Mouse (Mus musculus): Measurements from ENCODE around the gene Gm49380. TPM values are rescaled to one million over a fixed set of nuclear protein-coding genes. Genes with fewer than 3 reads are reported as not detected.
"Not testable (repeated sequence)": the region's sequence is repeated elsewhere in the genome, so short reads cannot be mapped to it uniquely, and the experiment has no call there.

Gene Gm49380
- polyA plus RNA-seq, 1 experiment from 2014 or later: 0.11 TPM

GRCm38 (mm10) chr9:44115599-44115998 lies 2.3 kb upstream of the Gm49380 start:
- no peak overlapping the region for H3K4me3 ChIP-seq (replicated peaks; ENCODE audit: low read depth, low read length)
- no peaks in the 10 kb centered on the region for H3K4me1 ChIP-seq (ENCODE audit: control insufficient read depth, insufficient read depth, low read length)
- no peak overlapping the region for H3K9ac ChIP-seq (replicated peaks; ENCODE audit: low read length)
- no peaks in the 10 kb centered on the region for H3K9me3 ChIP-seq (ENCODE audit: control insufficient read depth, low read length)
- no peaks in the 10 kb centered on the region for H3K27me3 ChIP-seq (ENCODE audit: control insufficient read depth, insufficient read depth, low read length)
- ATAC-seq (ENCODE audit: low FRiP score, low TSS enrichment): no peak
- no peak overlapping the region for H3K4me2 ChIP-seq (ENCODE audit: low read length)
- H3K36me3 ChIP-seq (ENCODE audit: control insufficient read depth, insufficient read depth, low read length): no peaks in the 10 kb centered on the region
- 93% methylated on average over 9 of the region's 9 CpGs for WGBS
- H3K27ac ChIP-seq (replicated peaks; ENCODE audit: low read depth, low read length): no peak overlapping the region
- DNase-seq: no peak

- H3K9me3 ChIP-seq (ENCODE audit: control insufficient read depth, low read length): no peaks in the 10 kb centered on the region
- H3K4me3 ChIP-seq (replicated peaks; ENCODE audit: low read depth, low read length): no peak overlapping the region
- H3K4me1 ChIP-seq (ENCODE audit: control insufficient read depth, insufficient read depth, low read length): peaks cover 3% of the 10 kb centered on the region
- no peak overlapping the region for H3K4me2 ChIP-seq (ENCODE audit: low read length)
- no peak overlapping the region for H3K27ac ChIP-seq (replicated peaks; ENCODE audit: low read depth, low read length)
- no peaks in the 10 kb centered on the region for H3K36me3 ChIP-seq (ENCODE audit: control insufficient read depth, insufficient read depth, low read length)
- WGBS: 89% methylated on average over 2 of the region's 2 CpGs
- no peaks in the 10 kb centered on the region for H3K27me3 ChIP-seq (ENCODE audit: control insufficient read depth, insufficient read depth, low read length)
- no peak for ATAC-seq (ENCODE audit: low FRiP score, low TSS enrichment)
- H3K9ac ChIP-seq (replicated peaks; ENCODE audit: low read length): no peak overlapping the region
- DNase-seq: no peak
Observed at GRCm38 (mm10) chr9:44114453-44114852, 1.2 kb upstream of the Gm49380 start.

GRCm38 (mm10) chr9:44111909-44112308 lies 1.4 kb downstream of the Gm49380 start:
- H3K4me1 ChIP-seq (ENCODE audit: control insufficient read depth, insufficient read depth, low read length): peaks cover 26% of the 10 kb centered on the region
- H3K4me2 ChIP-seq (ENCODE audit: low read length); DNase-seq; H3K36me3 ChIP-seq (ENCODE audit: control insufficient read depth, insufficient read depth, low read length); H3K27ac ChIP-seq (replicated peaks; ENCODE audit: low read depth, low read length); H3K4me3 ChIP-seq (replicated peaks; ENCODE audit: low read depth, low read length); H3K9ac ChIP-seq (replicated peaks; ENCODE audit: low read length); H3K27me3 ChIP-seq (ENCODE audit: control insufficient read depth, insufficient read depth, low read length); H3K9me3 ChIP-seq (ENCODE audit: control insufficient read depth, low read length); ATAC-seq (ENCODE audit: low FRiP score, low TSS enrichment): not testable (repeated sequence)
- 70% methylated on average over 10 of the region's 12 CpGs for WGBS

GRCm38 (mm10) chr9:44109360-44110095 lies 3.8 kb downstream of the Gm49380 start:
- Histone ChIP-seq H3K27ac (replicated peaks; ENCODE audit: low read depth, low read length) (no peak overlapping the region), H3K4me3 (replicated peaks; ENCODE audit: low read depth, low read length) (0 out of 2 replicates have a peak overlapping the region, but pooled peaks have one; percentile 5), H3K36me3 (ENCODE audit: control insufficient read depth, insufficient read depth, low read length) (peaks cover 5% of the 10 kb centered on the region), H3K4me2 (ENCODE audit: low read length) (peak overlapping the region; percentile 21), H3K27me3 (ENCODE audit: control insufficient read depth, insufficient read depth, low read length) (no peaks in the 10 kb centered on the region), H3K9ac (replicated peaks; ENCODE audit: low read length) (0 out of 2 replicates have a peak overlapping the region, but pooled peaks have one; percentile 6), H3K9me3 (ENCODE audit: control insufficient read depth, low read length) (no peaks in the 10 kb centered on the region), H3K4me1 (ENCODE audit: control insufficient read depth, insufficient read depth, low read length) (peaks cover 26% of the 10 kb centered on the region)
- 38% methylated on average over 9 of the region's 9 CpGs for WGBS
- DNase-seq (peak; percentile 86), ATAC-seq (ENCODE audit: low FRiP score, low TSS enrichment) (no peak)

- no peak for DNase-seq
- WGBS: 80% methylated on average over 31 of the region's 31 CpGs
- Histone ChIP-seq H3K4me3 (replicated peaks; ENCODE audit: low read depth, low read length) (no peak overlapping the region), H3K27me3 (ENCODE audit: control insufficient read depth, insufficient read depth, low read length) (no peaks in the 10 kb centered on the region), H3K9me3 (ENCODE audit: control insufficient read depth, low read length) (no peaks in the 10 kb centered on the region), H3K27ac (replicated peaks; ENCODE audit: low read depth, low read length) (no peak overlapping the region), H3K36me3 (ENCODE audit: control insufficient read depth, insufficient read depth, low read length) (peaks cover 5% of the 10 kb centered on the region), H3K4me1 (ENCODE audit: control insufficient read depth, insufficient read depth, low read length) (peaks cover 26% of the 10 kb centered on the region), H3K9ac (replicated peaks; ENCODE audit: low read length) (0 out of 2 replicates have a peak overlapping the region, but pooled peaks have one; percentile 6), H3K4me2 (ENCODE audit: low read length) (peak overlapping the region; percentile 44)
- ATAC-seq (ENCODE audit: low FRiP score, low TSS enrichment): no peak
Observed at GRCm38 (mm10) chr9:44108269-44109055, 4.8 kb downstream of the Gm49380 start.

- WGBS: 22% methylated on average over 25 of the region's 25 CpGs
- Histone ChIP-seq H3K4me3 (replicated peaks; ENCODE audit: low read depth, low read length) (0 out of 2 replicates have a peak overlapping the region, but pooled peaks have one; percentile 1), H3K4me1 (ENCODE audit: control insufficient read depth, insufficient read depth, low read length) (peaks cover 26% of the 10 kb centered on the region), H3K9ac (replicated peaks; ENCODE audit: low read length) (0 out of 2 replicates have a peak overlapping the region, but pooled peaks have one; percentile 20), H3K27ac (replicated peaks; ENCODE audit: low read depth, low read length) (no peak overlapping the region; the same call in 1 of the 2 replicates), H3K27me3 (ENCODE audit: control insufficient read depth, insufficient read depth, low read length) (no peaks in the 10 kb centered on the region), H3K4me2 (ENCODE audit: low read length) (peak overlapping the region; percentile 44), H3K36me3 (ENCODE audit: control insufficient read depth, insufficient read depth, low read length) (peaks cover 5% of the 10 kb centered on the region), H3K9me3 (ENCODE audit: control insufficient read depth, low read length) (no peaks in the 10 kb centered on the region)
- DNase-seq (peak; percentile 65), ATAC-seq (ENCODE audit: low FRiP score, low TSS enrichment) (peak; percentile 28)
Observed at GRCm38 (mm10) chr9:44107557-44108179, 5.6 kb downstream of the Gm49380 start.

- peak within 1 kb of the TSS; percentile 44 for H3K4me2 ChIP-seq (ENCODE audit: low read length)
- peaks cover 26% of the 10 kb centered on the region for H3K4me1 ChIP-seq (ENCODE audit: control insufficient read depth, insufficient read depth, low read length)
- peak within 1 kb of the TSS; percentile 0 for H3K27ac ChIP-seq (replicated peaks; ENCODE audit: low read depth, low read length)
- peak; percentile 66 for DNase-seq
- ATAC-seq (ENCODE audit: low FRiP score, low TSS enrichment): peak; percentile 34; the same call in 1 of the 2 replicates
- 11% methylated on average over 8 of the region's 8 CpGs for WGBS
- H3K36me3 ChIP-seq (ENCODE audit: control insufficient read depth, insufficient read depth, low read length): peaks cover 5% of the 10 kb centered on the region
- 0 out of 2 replicates have a peak within 1 kb of the TSS, but pooled peaks have one; percentile 1 for H3K4me3 ChIP-seq (replicated peaks; ENCODE audit: low read depth, low read length)
- H3K9ac ChIP-seq (replicated peaks; ENCODE audit: low read length): 0 out of 2 replicates have a peak within 1 kb of the TSS, but pooled peaks have one; percentile 20
- no peaks in the 10 kb centered on the region for H3K27me3 ChIP-seq (ENCODE audit: control insufficient read depth, insufficient read depth, low read length)
- no peaks in the 10 kb centered on the region for H3K9me3 ChIP-seq (ENCODE audit: control insufficient read depth, low read length)
Observed at GRCm38 (mm10) chr9:44107110-44107509, 6.2 kb downstream of the Gm49380 start, which contains the start of gene C1qtnf5. C1qtnf5 (plus strand) TSS chr9:44107245.

- no peak overlapping the region for H3K9ac ChIP-seq (replicated peaks; ENCODE audit: low read length)
- H3K27ac ChIP-seq (replicated peaks; ENCODE audit: low read depth, low read length): peak overlapping the region; percentile 0; the same call in 1 of the 2 replicates
- H3K4me3 ChIP-seq (replicated peaks; ENCODE audit: low read depth, low read length): no peak overlapping the region
- no peaks in the 10 kb centered on the region for H3K27me3 ChIP-seq (ENCODE audit: control insufficient read depth, insufficient read depth, low read length)
- WGBS: 45% methylated on average over 4 of the region's 4 CpGs
- no peaks in the 10 kb centered on the region for H3K9me3 ChIP-seq (ENCODE audit: control insufficient read depth, low read length)
- ATAC-seq (ENCODE audit: low FRiP score, low TSS enrichment) (no peak), DNase-seq (no peak)
- peaks cover 5% of the 10 kb centered on the region for H3K36me3 ChIP-seq (ENCODE audit: control insufficient read depth, insufficient read depth, low read length)
- peaks cover 26% of the 10 kb centered on the region for H3K4me1 ChIP-seq (ENCODE audit: control insufficient read depth, insufficient read depth, low read length)
- H3K4me2 ChIP-seq (ENCODE audit: low read length): no peak overlapping the region
Observed at GRCm38 (mm10) chr9:44106596-44106995, 6.7 kb downstream of the Gm49380 start.
